Mouse (Mus musculus) spleen, postnatal 10 days (tissue): ENCODE measurements around the gene Vamp5.

Experiments used
- DNase-seq, 2 experiments: peaks; one replicate each; pipeline ENCODE4 v3.0.0; 2021 to 2022; ENCODE audit warnings: low spot score in 2 of 2

Gene Vamp5

GRCm38 (mm10) chr6:72389941-72390771 is 9.9 kb upstream of the Vamp5 start, which contains the start of gene Vamp8:
Gene Vamp8 (minus strand): TSS chr6:72390703.
- DNase-seq: peak; percentile 76 to 83

GRCm38 (mm10) chr6:72389471-72389940 is 9.2 kb upstream of the Vamp5 start:
- DNase-seq: peak in 1 of 2 experiments; percentile 81

- DNase-seq: peak in 1 of 2 experiments; percentile 46
Measured at GRCm38 (mm10) chr6:72388791-72389329, 8.6 kb upstream of the Vamp5 start.

- no peak for DNase-seq
Measured at GRCm38 (mm10) chr6:72388266-72388665, 8.0 kb upstream of the Vamp5 start.

- no peak for DNase-seq
Measured at GRCm38 (mm10) chr6:72387816-72388215, 7.5 kb upstream of the Vamp5 start.

- DNase-seq: no peak
Measured at GRCm38 (mm10) chr6:72386561-72386960, 6.3 kb upstream of the Vamp5 start.

- no peak for DNase-seq
Measured at GRCm38 (mm10) chr6:72385258-72385657, 5.0 kb upstream of the Vamp5 start.

GRCm38 (mm10) chr6:72383952-72384351 is 3.7 kb upstream of the Vamp5 start:
- DNase-seq: peak in 1 of 2 experiments; percentile 33

- peak in 1 of 2 experiments; percentile 41 for DNase-seq
Measured at GRCm38 (mm10) chr6:72383142-72383820, 3.0 kb upstream of the Vamp5 start.

GRCm38 (mm10) chr6:72382494-72382893 is 2.2 kb upstream of the Vamp5 start:
- DNase-seq: no peak

GRCm38 (mm10) chr6:72379377-72380130 is 714 bp downstream of the Vamp5 start:
- DNase-seq: peak in 1 of 2 experiments; percentile 58

- DNase-seq: no peak
Measured at GRCm38 (mm10) chr6:72378510-72379234, 1.6 kb downstream of the Vamp5 start.

GRCm38 (mm10) chr6:72374820-72375563 is 5.3 kb downstream of the Vamp5 start:
- DNase-seq: no peak

- no peak for DNase-seq
Measured at GRCm38 (mm10) chr6:72374206-72374605, 6.1 kb downstream of the Vamp5 start.

- DNase-seq: no peak
Measured at GRCm38 (mm10) chr6:72373184-72373583, 7.1 kb downstream of the Vamp5 start.

GRCm38 (mm10) chr6:72371571-72371970 is 8.7 kb downstream of the Vamp5 start:
- DNase-seq: no peak

GRCm38 (mm10) chr6:72371147-72371546 is 9.1 kb downstream of the Vamp5 start:
- no peak for DNase-seq

- no peak for DNase-seq
Measured at GRCm38 (mm10) chr6:72370091-72370490, 10.2 kb downstream of the Vamp5 start.

- no peak for DNase-seq
Measured at GRCm38 (mm10) chr6:72369557-72369956, 10.7 kb downstream of the Vamp5 start.

GRCm38 (mm10) chr6:72367460-72367974 is 12.8 kb downstream of the Vamp5 start:
- no peak for DNase-seq
